Mouse (Mus musculus) cerebellum, adult 2 months (tissue): ENCODE measurements around the gene Enox1.

Source experiments
- CTCF ChIP-seq: fragments of 200-500 bp; IDR thresholded peaks from 2 replicates; pipeline ENCODE4 v1.5.1; 2011; ENCODE audit warnings: low read depth, mild to moderate bottlenecking, control low read depth, low read length, moderate library complexity, borderline replicate concordance; ENCODE audit not compliant: insufficient read depth
- POLR2A ChIP-seq: fragments of 200-500 bp; IDR thresholded peaks from 2 replicates; pipeline ENCODE4 v1.6.1; 2011; ENCODE audit warnings: low read length, control low read depth, borderline replicate concordance; ENCODE audit not compliant: insufficient read depth

DNA sequence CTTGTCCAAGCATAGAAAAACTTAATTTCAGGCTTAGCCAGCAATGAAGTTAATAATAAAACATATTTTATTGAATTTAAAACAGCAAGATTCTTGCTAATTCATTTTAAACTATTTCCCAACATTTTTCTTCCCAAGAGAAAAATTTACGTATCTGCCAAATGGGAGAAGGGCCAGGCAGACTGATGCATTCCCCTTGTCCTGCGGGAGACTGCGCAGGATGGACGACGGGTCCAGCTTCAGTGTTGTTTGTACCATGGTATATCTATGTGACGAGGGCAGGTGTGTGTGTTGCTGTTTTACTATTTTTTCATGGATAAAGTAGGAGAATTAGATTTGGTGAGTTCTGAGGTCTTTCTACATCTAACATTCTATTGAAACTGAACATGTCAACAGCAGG is 99.1 kb downstream of the Enox1 start:
- TF ChIP-seq POLR2A (no peak), CTCF (no peak)
